Mouse (Mus musculus): ENCODE measurements around the gene Rere. TPM values are rescaled to one million over a fixed set of nuclear protein-coding genes. Genes with fewer than 3 reads are reported as not detected.

Rere gene
- total and polyA plus RNA-seq, 2 experiments from 2014 or later = 25.9 to 32.9 TPM

GRCm38 (mm10) chr4:150420576-150421263 is 139.3 kb downstream of the Rere start:
- H3K27me3 ChIP-seq (ENCODE audit: insufficient read depth, low read length) = no peaks in the 10 kb centered on the region
- H3K9ac ChIP-seq (replicated peaks; ENCODE audit: low read length) = no peak overlapping the region
- no peak overlapping the region for H3K4me3 ChIP-seq (ENCODE audit: low read length)
- TF ChIP-seq CTCF (IDR thresholded peaks at IDR 0.05; ENCODE audit: low read depth) = no peak
- H3K4me2 ChIP-seq (ENCODE audit: low read depth, low read length) = no peak overlapping the region
- no peaks in the 10 kb centered on the region for H3K4me1 ChIP-seq (ENCODE audit: insufficient read depth, low read length)
- no peak overlapping the region for H3K27ac ChIP-seq
- H3K36me3 ChIP-seq (ENCODE audit: insufficient read depth, low read length) = no peaks in the 10 kb centered on the region
- ATAC-seq (no peak), DNase-seq (ENCODE audit: low spot score) (no peak)
- 52% methylated on average over 10 of the region's 10 CpGs for WGBS
- no peaks in the 10 kb centered on the region for H3K9me3 ChIP-seq (ENCODE audit: low read length)

DNA sequence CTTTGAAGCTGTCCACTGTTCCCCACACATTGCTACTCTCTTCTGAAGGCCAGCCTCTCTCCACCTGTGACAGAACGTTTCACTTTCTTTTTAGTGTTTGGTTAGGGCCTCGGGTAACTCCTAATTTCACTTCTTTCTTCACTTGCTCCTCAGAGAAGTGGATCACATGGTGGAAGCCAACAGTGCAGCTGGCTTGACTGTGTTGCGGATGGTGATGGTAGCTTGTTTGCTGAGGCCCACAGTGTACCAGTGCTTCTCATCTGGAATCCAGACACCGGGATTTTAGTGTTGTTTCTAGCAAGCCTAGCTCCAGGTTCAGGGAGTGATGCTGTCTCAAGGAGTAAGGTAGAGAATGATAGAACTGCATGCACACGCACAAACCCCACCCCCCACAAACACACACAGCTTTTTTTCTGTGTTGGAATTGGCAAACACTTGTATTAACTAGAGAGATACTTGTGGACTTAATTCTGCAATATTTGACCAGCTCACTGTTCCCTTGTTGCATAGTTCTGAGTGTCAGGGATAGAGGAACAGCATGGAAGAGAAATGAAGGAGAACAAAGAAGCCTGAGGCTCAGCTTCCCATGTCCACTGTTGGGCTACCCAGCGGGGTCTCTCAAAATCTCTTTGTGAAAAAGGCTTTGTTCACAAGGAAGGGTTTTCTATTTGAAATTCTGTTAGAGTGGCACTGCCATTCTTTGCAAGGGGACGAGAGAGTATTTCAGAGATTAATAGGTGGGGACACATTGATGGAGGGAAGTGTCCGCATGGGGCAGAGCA is 144.8 kb downstream of the Rere start:
- no peak overlapping the region for H3K4me2 ChIP-seq (ENCODE audit: low read depth, low read length)
- 0 out of 2 replicates have a peak overlapping the region, but pooled peaks have one; percentile 7 for H3K9ac ChIP-seq (replicated peaks; ENCODE audit: low read length)
- 33% methylated on average over 8 of the region's 8 CpGs for WGBS
- H3K9me3 ChIP-seq (ENCODE audit: low read length) = no peaks in the 10 kb centered on the region
- H3K27ac ChIP-seq = peak overlapping the region; percentile 62
- H3K36me3 ChIP-seq (ENCODE audit: insufficient read depth, low read length) = no peaks in the 10 kb centered on the region
- no peaks in the 10 kb centered on the region for H3K27me3 ChIP-seq (ENCODE audit: insufficient read depth, low read length)
- no peak overlapping the region for H3K4me3 ChIP-seq (ENCODE audit: low read length)
- DNase-seq (ENCODE audit: low spot score) = no peak
- peak; percentile 12; the same call in 1 of the 2 replicates for ATAC-seq
- H3K4me1 ChIP-seq (ENCODE audit: insufficient read depth, low read length) = peaks cover 22% of the 10 kb centered on the region; the same call in 1 of the 2 replicates
- TF ChIP-seq CTCF (IDR thresholded peaks at IDR 0.05; ENCODE audit: low read depth) = no peak

DNA sequence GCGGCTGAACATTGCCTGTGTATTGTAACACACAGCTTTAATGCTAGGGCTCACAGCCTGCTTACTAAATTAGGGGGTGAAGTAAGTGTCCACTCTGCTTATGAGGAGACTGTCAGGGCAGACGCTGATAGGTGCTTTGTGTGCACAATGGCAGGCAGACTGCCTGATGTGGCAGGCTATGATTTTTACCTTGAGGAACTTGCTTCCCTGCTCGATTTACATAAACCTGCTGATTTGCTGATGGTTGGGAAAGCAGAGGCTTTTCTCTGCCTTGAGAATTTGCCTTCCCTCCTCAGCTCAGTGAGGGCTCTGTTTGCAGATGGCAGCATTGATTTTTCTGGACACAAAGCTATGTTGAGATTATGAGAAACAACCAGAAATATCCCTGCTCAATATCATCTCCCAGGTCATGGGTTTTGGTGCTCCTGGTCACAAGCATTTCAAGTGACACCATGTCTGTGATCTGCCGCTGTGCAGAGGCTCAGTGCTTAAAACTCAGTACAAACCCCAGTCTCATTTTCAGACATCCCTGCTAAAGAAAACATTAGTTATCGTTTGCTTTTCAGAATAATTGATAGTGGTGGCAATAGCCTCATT is 145.5 kb downstream of the Rere start:
- Histone ChIP-seq H3K27ac (peak overlapping the region; percentile 62), H3K4me3 (ENCODE audit: low read length) (no peak overlapping the region), H3K27me3 (ENCODE audit: insufficient read depth, low read length) (no peaks in the 10 kb centered on the region), H3K9me3 (ENCODE audit: low read length) (no peaks in the 10 kb centered on the region), H3K4me2 (ENCODE audit: low read depth, low read length) (no peak overlapping the region), H3K9ac (replicated peaks; ENCODE audit: low read length) (0 out of 2 replicates have a peak overlapping the region, but pooled peaks have one; percentile 7), H3K4me1 (ENCODE audit: insufficient read depth, low read length) (peaks cover 22% of the 10 kb centered on the region; the same call in 1 of the 2 replicates), H3K36me3 (ENCODE audit: insufficient read depth, low read length) (no peaks in the 10 kb centered on the region)
- DNase-seq (ENCODE audit: low spot score) = no peak
- WGBS = 14% methylated on average over 5 of the region's 5 CpGs
- no peak for TF ChIP-seq CTCF (IDR thresholded peaks at IDR 0.05; ENCODE audit: low read depth)
- ATAC-seq = peak; percentile 49; the same call in 1 of the 2 replicates

DNA sequence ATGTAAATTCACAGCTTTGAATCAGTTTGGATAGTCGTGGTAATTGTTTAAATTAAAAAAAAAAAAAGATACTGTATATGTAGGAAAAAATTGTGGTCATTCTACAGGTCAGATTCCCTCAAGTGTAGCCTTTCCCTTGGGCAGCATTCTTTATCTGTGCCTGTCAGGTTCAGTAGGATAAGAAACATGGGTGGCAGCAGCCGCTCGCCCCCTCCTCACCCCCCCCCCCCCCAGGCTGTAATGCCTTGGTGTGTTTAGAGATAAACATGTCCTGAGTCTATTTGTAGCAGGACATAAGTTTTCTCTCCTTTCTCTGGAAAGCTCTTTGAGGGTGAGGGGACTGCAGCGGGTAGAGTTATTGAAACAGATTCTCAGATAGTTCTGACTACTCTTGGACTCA is 147.3 kb downstream of the Rere start:
- no peak overlapping the region for H3K4me2 ChIP-seq (ENCODE audit: low read depth, low read length)
- H3K27me3 ChIP-seq (ENCODE audit: insufficient read depth, low read length) = no peaks in the 10 kb centered on the region
- H3K27ac ChIP-seq = no peak overlapping the region
- no peak overlapping the region for H3K4me3 ChIP-seq (ENCODE audit: low read length)
- H3K9ac ChIP-seq (replicated peaks; ENCODE audit: low read length) = no peak overlapping the region
- peaks cover 22% of the 10 kb centered on the region; the same call in 1 of the 2 replicates for H3K4me1 ChIP-seq (ENCODE audit: insufficient read depth, low read length)
- no peak for TF ChIP-seq CTCF (IDR thresholded peaks at IDR 0.05; ENCODE audit: low read depth)
- ATAC-seq = no peak
- no peaks in the 10 kb centered on the region for H3K9me3 ChIP-seq (ENCODE audit: low read length)
- no peaks in the 10 kb centered on the region for H3K36me3 ChIP-seq (ENCODE audit: insufficient read depth, low read length)
- WGBS = 84% methylated on average over 4 of the region's 4 CpGs
- DNase-seq (ENCODE audit: low spot score) = no peak

GRCm38 (mm10) chr4:150433827-150434574 is 152.6 kb downstream of the Rere start:
- WGBS = 89% methylated on average over 5 of the region's 5 CpGs
- H3K4me3 ChIP-seq (ENCODE audit: low read length) = no peak overlapping the region
- H3K27me3 ChIP-seq (ENCODE audit: insufficient read depth, low read length) = no peaks in the 10 kb centered on the region
- no peak overlapping the region for H3K4me2 ChIP-seq (ENCODE audit: low read depth, low read length)
- H3K9me3 ChIP-seq (ENCODE audit: low read length) = no peaks in the 10 kb centered on the region
- ATAC-seq (no peak), DNase-seq (ENCODE audit: low spot score) (no peak)
- no peaks in the 10 kb centered on the region for H3K4me1 ChIP-seq (ENCODE audit: insufficient read depth, low read length)
- no peaks in the 10 kb centered on the region for H3K36me3 ChIP-seq (ENCODE audit: insufficient read depth, low read length)
- no peak for TF ChIP-seq CTCF (IDR thresholded peaks at IDR 0.05; ENCODE audit: low read depth)
- no peak overlapping the region for H3K27ac ChIP-seq
- H3K9ac ChIP-seq (replicated peaks; ENCODE audit: low read length) = no peak overlapping the region

DNA sequence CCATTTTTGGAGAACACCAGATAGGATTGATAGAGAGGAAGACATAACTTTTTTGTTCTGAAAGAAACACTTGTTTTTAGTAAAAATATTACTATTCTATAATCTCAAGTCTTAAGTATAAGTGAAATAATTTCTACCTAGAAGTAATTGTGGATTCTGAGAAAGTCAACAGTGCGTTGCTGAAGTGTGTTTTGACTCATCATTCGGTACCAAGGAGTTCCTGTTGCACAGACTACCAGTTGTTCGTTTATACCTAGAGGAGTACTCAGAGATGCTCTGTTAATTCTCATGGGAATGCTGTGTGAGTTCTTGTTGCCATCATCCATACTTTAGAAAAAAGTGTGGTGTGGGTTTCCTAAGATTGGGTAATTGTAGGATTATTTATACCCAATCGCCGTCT is 154.1 kb downstream of the Rere start:
- ATAC-seq = no peak

More for the DNA sequence above, 154.1 kb downstream of the Rere start:
- 89% methylated on average over 5 of the region's 5 CpGs for WGBS
- Histone ChIP-seq H3K4me3 (ENCODE audit: low read length) (no peak overlapping the region), H3K9ac (replicated peaks; ENCODE audit: low read length) (no peak overlapping the region), H3K36me3 (ENCODE audit: insufficient read depth, low read length) (no peaks in the 10 kb centered on the region), H3K27ac (no peak overlapping the region), H3K4me1 (ENCODE audit: insufficient read depth, low read length) (no peaks in the 10 kb centered on the region), H3K4me2 (ENCODE audit: low read depth, low read length) (no peak overlapping the region), H3K9me3 (ENCODE audit: low read length) (no peaks in the 10 kb centered on the region), H3K27me3 (ENCODE audit: insufficient read depth, low read length) (no peaks in the 10 kb centered on the region)
- TF ChIP-seq CTCF (IDR thresholded peaks at IDR 0.05; ENCODE audit: low read depth) = no peak
- DNase-seq (ENCODE audit: low spot score) = no peak
